ENCODE assay signal across 2 mouse cellular contexts in the genomic region with DNA sequence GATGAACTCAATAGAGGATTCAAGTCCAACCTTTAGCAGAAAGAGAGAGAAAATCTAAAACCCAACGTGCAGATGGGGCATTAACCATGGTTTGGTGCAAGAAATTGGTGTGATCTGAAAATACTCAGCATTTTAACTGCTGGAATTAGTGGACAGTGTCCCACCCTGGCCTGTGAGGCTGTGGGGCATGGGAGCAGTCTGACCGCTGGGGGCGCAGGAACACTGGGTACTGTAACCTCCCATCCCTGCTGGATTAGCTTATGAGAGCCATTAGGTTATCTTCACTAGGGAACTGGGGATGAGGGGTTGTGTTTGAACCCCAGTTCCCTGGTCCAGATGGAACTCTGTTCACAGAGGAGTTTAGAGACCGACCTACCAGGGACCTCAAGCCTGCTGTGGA.
TF ChIP-seq lines count a peak whose summit lies in the region.

No protein-coding gene starts in this region.

TF ChIP-seq in CH12.LX, 34 proteins besides CTCF, POLR2A, EP300 and RAD21:
- peak; percentile 30; the same call in 1 of the 2 replicates for TF ChIP-seq SMC3 (IDR thresholded peaks at IDR 0.05; ENCODE audit: low read depth, low read length)
- TF ChIP-seq NRF1 (IDR thresholded peaks at IDR 0.05; ENCODE audit: low read depth, low read length) = no peak

TF ChIP-seq in MEL, 35 proteins besides CTCF, POLR2A, EP300 and RAD21:
- TF ChIP-seq POLR2AphosphoS2 (IDR thresholded peaks at IDR 0.05; ENCODE audit: low read length) = no peak
- TF ChIP-seq JUND (IDR thresholded peaks at IDR 0.05; ENCODE audit: low read depth, low read length) = no peak
- no peak for TF ChIP-seq SIN3A (IDR thresholded peaks at IDR 0.05; ENCODE audit: low read length)
- TF ChIP-seq KAT2A (conservative IDR thresholded peaks at IDR 0.05; ENCODE audit: low read depth, low read length) = no peak
- TF ChIP-seq MYB (IDR thresholded peaks at IDR 0.05; ENCODE audit: low read depth, low read length) = no peak
- no peak for TF ChIP-seq GATA1 (IDR thresholded peaks at IDR 0.05; ENCODE audit: low read depth, low read length)
- TF ChIP-seq MYC (IDR thresholded peaks at IDR 0.05; ENCODE audit: low read depth, low read length) = no peak
- no peak for TF ChIP-seq MEF2A (IDR thresholded peaks at IDR 0.05; ENCODE audit: extremely low read depth, insufficient replicate concordance, low read depth, low read length, poor library complexity, severe bottlenecking)
TF ChIP-seq in MEL: peak in this region for 0.
